Mouse (Mus musculus) embryonic facial prominence, embryonic 11.5 days (tissue): Measurements from ENCODE around the gene Dnah3. TPM values are rescaled to one million over a fixed set of nuclear protein-coding genes. Genes with fewer than 3 reads are reported as not detected.

Source experiments
- ATAC-seq: fragments of 200-750 bp; cut with Nextera tagmentation; replicated peaks from 2 replicates; pipeline ENCODE4 v1.8.0; 2017; ENCODE audit warnings: low read depth; ENCODE audit not compliant: insufficient number of reproducible peaks, low FRiP score, low TSS enrichment
- DNase-seq: peaks from one replicate; pipeline ENCODE4 v3.0.0-alpha.2; 2015; ENCODE audit warnings: low spot score
- H3K27ac ChIP-seq: fragments of 300-500 bp; sonication (generic); replicated peaks from 2 replicates; pipeline ENCODE4 v1.5.1; 2014; ENCODE audit warnings: mild to moderate bottlenecking, low read depth, low read length, control low read depth
- H3K27me3 ChIP-seq: fragments of 300-500 bp; sonication (generic); 2 replicates; pipeline ENCODE4 v1.6.1; 2014; ENCODE audit warnings: mild to moderate bottlenecking, low read length, moderate library complexity, mixed read lengths; ENCODE audit not compliant: control insufficient read depth, insufficient read depth
- H3K36me3 ChIP-seq: fragments of 300-500 bp; sonication (generic); replicated peaks from 2 replicates; pipeline ENCODE4 v1.6.1; 2014; ENCODE audit warnings: low read depth, mild to moderate bottlenecking, low read length, moderate library complexity, mixed read lengths; ENCODE audit not compliant: control insufficient read depth, insufficient read depth
- H3K4me1 ChIP-seq: fragments of 300-500 bp; sonication (generic); 2 replicates; pipeline ENCODE4 v1.6.1; 2014; ENCODE audit warnings: low read length, mixed read lengths; ENCODE audit not compliant: control insufficient read depth, insufficient read depth
- H3K4me2 ChIP-seq: fragments of 300-500 bp; sonication (generic); 2 replicates; pipeline ENCODE4 v1.6.1; 2014; ENCODE audit warnings: low read depth, mild to moderate bottlenecking, control low read depth, low read length, moderate library complexity
- H3K4me3 ChIP-seq: fragments of 300-500 bp; sonication (generic); 2 replicates; pipeline ENCODE4 v1.5.1; 2014; ENCODE audit warnings: low read depth, low read length, control low read depth
- H3K9ac ChIP-seq: fragments of 300-500 bp; sonication (generic); replicated peaks from 2 replicates; pipeline ENCODE4 v1.6.1; 2014; ENCODE audit warnings: mild to moderate bottlenecking, control low read depth, low read length
- H3K9me3 ChIP-seq: fragments of 300-500 bp; sonication (generic); replicated peaks from 2 replicates; pipeline ENCODE4 v1.6.1; 2016; ENCODE audit warnings: mild to moderate bottlenecking, low read length, inconsistent platforms, mixed read lengths; ENCODE audit not compliant: control insufficient read depth
- WGBS: fragments of 180-500 bp; shearing (Covaris S2); extraction: QIAGEN DNeasy Blood & Tissue Kit; methylation state at CpG from one replicate; pipeline ENCODE4 v1.1.7; 2014; 5-methylcytosine and 5-hydroxymethylcytosine counted together
- polyA plus RNA-seq: library from polyadenylated mRNA; unstranded; fragments of >200 nt; fragmentation: Nextera tagmentation; extraction: Ambion mirVana; gene quantifications from 2 replicates; pipeline ENCODE4 v1.2.1, GENCODE M21; 2014

Dnah3 gene
- polyA plus RNA-seq, 1 experiment from 2014 or later: not detected

GRCm38 (mm10) chr7:120116976-120117375, 21.9 kb upstream of the Dnah3 start:
- H3K4me3 ChIP-seq: no peak overlapping the region
- H3K9ac ChIP-seq: no peak overlapping the region
- no peaks in the 10 kb centered on the region for H3K9me3 ChIP-seq
- no peaks in the 10 kb centered on the region for H3K4me1 ChIP-seq
- no peak overlapping the region for H3K27ac ChIP-seq
- 88% methylated on average over 5 of the region's 5 CpGs for WGBS
- H3K4me2 ChIP-seq: no peak overlapping the region
- no peaks in the 10 kb centered on the region for H3K36me3 ChIP-seq
- ATAC-seq (no peak), DNase-seq (no peak)
- H3K27me3 ChIP-seq: no peaks in the 10 kb centered on the region

GRCm38 (mm10) chr7:120109676-120110075, 14.6 kb upstream of the Dnah3 start:
- DNase-seq (no peak), ATAC-seq (no peak)
- no peaks in the 10 kb centered on the region for H3K36me3 ChIP-seq
- no peaks in the 10 kb centered on the region for H3K9me3 ChIP-seq
- no peak overlapping the region for H3K9ac ChIP-seq
- no peaks in the 10 kb centered on the region for H3K27me3 ChIP-seq
- no peak overlapping the region for H3K27ac ChIP-seq
- no peak overlapping the region for H3K4me3 ChIP-seq
- H3K4me2 ChIP-seq: no peak overlapping the region
- WGBS: 81% methylated on average over 5 of the region's 5 CpGs
- H3K4me1 ChIP-seq: no peaks in the 10 kb centered on the region

GRCm38 (mm10) chr7:120106356-120106755, 11.3 kb upstream of the Dnah3 start:
- H3K9me3 ChIP-seq: no peaks in the 10 kb centered on the region

GRCm38 (mm10) chr7:120104975-120105374, 9.9 kb upstream of the Dnah3 start:
- ATAC-seq (no peak), DNase-seq (no peak)
- WGBS: 67% methylated on average over 3 of the region's 3 CpGs

More at GRCm38 (mm10) chr7:120106356-120106755, 11.3 kb upstream of the Dnah3 start:
- no peak for DNase-seq
- Histone ChIP-seq H3K4me3 (no peak overlapping the region), H3K4me1 (no peaks in the 10 kb centered on the region), H3K9ac (no peak overlapping the region), H3K4me2 (no peak overlapping the region), H3K27me3 (no peaks in the 10 kb centered on the region), H3K27ac (no peak overlapping the region), H3K36me3 (no peaks in the 10 kb centered on the region)
- ATAC-seq: no peak
- WGBS: 83% methylated on average over 2 of the region's 2 CpGs

GRCm38 (mm10) chr7:120103019-120103567, 8.0 kb upstream of the Dnah3 start:
- 2% methylated on average over 25 of the region's 25 CpGs for WGBS
- peak; percentile 60 for DNase-seq

More at GRCm38 (mm10) chr7:120104975-120105374, 9.9 kb upstream of the Dnah3 start:
- Histone ChIP-seq H3K27me3 (no peaks in the 10 kb centered on the region), H3K4me3 (no peak overlapping the region), H3K36me3 (no peaks in the 10 kb centered on the region), H3K27ac (no peak overlapping the region), H3K9ac (no peak overlapping the region), H3K4me1 (no peaks in the 10 kb centered on the region), H3K9me3 (no peaks in the 10 kb centered on the region), H3K4me2 (no peak overlapping the region)

GRCm38 (mm10) chr7:120102164-120102972, 7.3 kb upstream of the Dnah3 start, which contains the start of gene Tmem159:
Gene Tmem159 (plus strand): TSS chr7:120102353.
- no peaks in the 10 kb centered on the region for H3K27me3 ChIP-seq
- H3K4me2 ChIP-seq: peak within 1 kb of the TSS; percentile 87
- H3K36me3 ChIP-seq: no peaks in the 10 kb centered on the region
- peak; percentile 90 for DNase-seq
- no peaks in the 10 kb centered on the region for H3K4me1 ChIP-seq
- no peak within 1 kb of the TSS for H3K27ac ChIP-seq
- ATAC-seq: peak; percentile 85
- peak within 1 kb of the TSS; percentile 58 for H3K9ac ChIP-seq
- H3K4me3 ChIP-seq: peak within 1 kb of the TSS; percentile 58
- WGBS: under 1% methylated on average over 42 of the region's 42 CpGs
- no peaks in the 10 kb centered on the region for H3K9me3 ChIP-seq

More at GRCm38 (mm10) chr7:120103019-120103567, 8.0 kb upstream of the Dnah3 start:
- Histone ChIP-seq H3K4me2 (peak overlapping the region; percentile 87), H3K4me3 (peak overlapping the region; percentile 58), H3K9me3 (no peaks in the 10 kb centered on the region), H3K36me3 (no peaks in the 10 kb centered on the region), H3K27me3 (no peaks in the 10 kb centered on the region), H3K27ac (no peak overlapping the region), H3K9ac (peak overlapping the region; percentile 58), H3K4me1 (no peaks in the 10 kb centered on the region)
- 0 out of 2 replicates have a peak, but pooled peaks have one; percentile 51 for ATAC-seq

GRCm38 (mm10) chr7:120098403-120098802, 3.3 kb upstream of the Dnah3 start:
- no peak overlapping the region for H3K4me3 ChIP-seq
- ATAC-seq: 0 out of 2 replicates have a peak, but pooled peaks have one; percentile 51
- H3K4me2 ChIP-seq: no peak overlapping the region

GRCm38 (mm10) chr7:120097845-120098244, 2.8 kb upstream of the Dnah3 start:
- no peak for ATAC-seq
- Histone ChIP-seq H3K4me1 (no peaks in the 10 kb centered on the region), H3K9me3 (no peaks in the 10 kb centered on the region), H3K9ac (no peak overlapping the region), H3K36me3 (no peaks in the 10 kb centered on the region), H3K4me2 (no peak overlapping the region), H3K4me3 (no peak overlapping the region), H3K27me3 (no peaks in the 10 kb centered on the region), H3K27ac (no peak overlapping the region)
- WGBS: 7% methylated on average over 7 of the region's 7 CpGs
- DNase-seq: peak; percentile 83

More at GRCm38 (mm10) chr7:120098403-120098802, 3.3 kb upstream of the Dnah3 start:
- H3K36me3 ChIP-seq: no peaks in the 10 kb centered on the region
- DNase-seq: peak; percentile 83
- H3K9me3 ChIP-seq: no peaks in the 10 kb centered on the region
- H3K9ac ChIP-seq: no peak overlapping the region
- 19% methylated on average over 9 of the region's 9 CpGs for WGBS
- no peaks in the 10 kb centered on the region for H3K4me1 ChIP-seq
- no peaks in the 10 kb centered on the region for H3K27me3 ChIP-seq
- H3K27ac ChIP-seq: no peak overlapping the region
